Mouse (Mus musculus) cerebellum, adult (tissue): ENCODE measurements around the gene Mrpl30.
A peak's percentile ranks its signal among the peaks of the same experiment; 100 is the strongest.

ENCODE experiments used
- ATAC-seq: cut with Nextera tagmentation; 2 replicates; pipeline ENCODE4 v1.9.2; 2017; ENCODE audit warnings: mild to moderate bottlenecking, moderate library complexity, mixed read lengths; ENCODE audit not compliant: insufficient number of reproducible peaks, low FRiP score, low TSS enrichment

Mrpl30 gene

GRCm38 (mm10) chr1:37894606-37895005, 4.3 kb downstream of the Mrpl30 start:
- ATAC-seq, result no peak

- no peak for ATAC-seq
Observed at GRCm38 (mm10) chr1:37899816-37900215, 9.5 kb downstream of the Mrpl30 start.

- no peak for ATAC-seq
Observed at GRCm38 (mm10) chr1:37900288-37900687, 10.0 kb downstream of the Mrpl30 start.

GRCm38 (mm10) chr1:37903178-37903577, 12.9 kb downstream of the Mrpl30 start:
- no peak; the same call in 1 of the 2 replicates for ATAC-seq

GRCm38 (mm10) chr1:37912751-37913150, 22.5 kb downstream of the Mrpl30 start:
- ATAC-seq, result no peak

- ATAC-seq, result no peak
Observed at GRCm38 (mm10) chr1:37916393-37916792, 26.1 kb downstream of the Mrpl30 start, which contains the start of gene Lyg2. Gene Lyg2, minus strand, starts transcription at chr1:37916493.

- ATAC-seq, result no peak
Observed at GRCm38 (mm10) chr1:37917666-37918065, 27.4 kb downstream of the Mrpl30 start.

- no peak for ATAC-seq
Observed at GRCm38 (mm10) chr1:37918096-37918495, 27.8 kb downstream of the Mrpl30 start.

- peak; percentile 66 for ATAC-seq
Observed at GRCm38 (mm10) chr1:37922536-37922935, 32.3 kb downstream of the Mrpl30 start.

GRCm38 (mm10) chr1:37925971-37926370, 35.7 kb downstream of the Mrpl30 start:
- ATAC-seq, result no peak

- ATAC-seq, result no peak
Observed at GRCm38 (mm10) chr1:37931806-37932205, 41.5 kb downstream of the Mrpl30 start.
